Mouse (Mus musculus) yolk sac, embryonic 10.5 days (tissue): ENCODE results near the gene Cops6.

Experiments
- DNase-seq: peaks from one replicate; pipeline ENCODE4 v3.0.0-alpha.2; 2017; ENCODE audit warnings: low spot score

Cops6 gene

GRCm38 (mm10) chr5:138160842-138161665, at the start of gene Cops6:
TSS of gene Cops6 (plus strand) at chr5:138161071.
- peak; percentile 92 for DNase-seq

- peak; percentile 90 for DNase-seq
Measured at GRCm38 (mm10) chr5:138116255-138117198, 44.3 kb upstream of the Cops6 start, which contains the start of gene Zscan21. TSS of gene Zscan21 (plus strand) at chr5:138116903.

GRCm38 (mm10) chr5:138117199-138118015, 43.5 kb upstream of the Cops6 start:
- DNase-seq: no peak

GRCm38 (mm10) chr5:138118041-138118440, 42.8 kb upstream of the Cops6 start:
- no peak for DNase-seq

GRCm38 (mm10) chr5:138132425-138133064, 28.3 kb upstream of the Cops6 start:
- DNase-seq: no peak

- DNase-seq: no peak
Measured at GRCm38 (mm10) chr5:138137257-138137656, 23.6 kb upstream of the Cops6 start.

- peak; percentile 15 for DNase-seq
Measured at GRCm38 (mm10) chr5:138137935-138138549, 22.8 kb upstream of the Cops6 start.

- DNase-seq: no peak
Measured at GRCm38 (mm10) chr5:138138585-138138984, 22.3 kb upstream of the Cops6 start.

GRCm38 (mm10) chr5:138154390-138154789, 6.5 kb upstream of the Cops6 start:
- DNase-seq: no peak

GRCm38 (mm10) chr5:138155443-138155976, 5.4 kb upstream of the Cops6 start, which contains the start of gene Zfp113:
TSS of gene Zfp113 (minus strand) at chr5:138155744.
- peak; percentile 94 for DNase-seq

GRCm38 (mm10) chr5:138160224-138160762, 578 bp upstream of the Cops6 start:
- no peak for DNase-seq

- DNase-seq: no peak
Measured at GRCm38 (mm10) chr5:138163046-138163445, 2.2 kb downstream of the Cops6 start.

GRCm38 (mm10) chr5:138163610-138164009, 2.7 kb downstream of the Cops6 start:
- DNase-seq: no peak

GRCm38 (mm10) chr5:138165594-138165993, 4.7 kb downstream of the Cops6 start:
- DNase-seq: no peak

GRCm38 (mm10) chr5:138170936-138171561, 10.2 kb downstream of the Cops6 start:
- DNase-seq: peak; percentile 97

GRCm38 (mm10) chr5:138171695-138172491, 11.0 kb downstream of the Cops6 start, which contains the start of the genes Ap4m1 and Mcm7:
TSS of gene Ap4m1 (plus strand) at chr5:138172002.
TSS of gene Mcm7 (minus strand) at chr5:138172422.
- DNase-seq: peak; percentile 98

GRCm38 (mm10) chr5:138173217-138173616, 12.3 kb downstream of the Cops6 start:
- no peak for DNase-seq

GRCm38 (mm10) chr5:138186950-138187638, 26.2 kb downstream of the Cops6 start, which contains the start of the genes Taf6 and Cnpy4:
TSS of gene Taf6 (minus strand) at chr5:138187451.
TSS of gene Cnpy4 (plus strand) at chr5:138187485.
- DNase-seq: peak; percentile 86
